8 mouse cellular contexts compared by ENCODE assay signal in genomic region chr2:156721554-156722070, GRCm38 (mm10). TPM values are rescaled to one million over a fixed set of nuclear protein-coding genes. Genes with fewer than 3 reads are reported as not detected.
A peak's percentile ranks its signal among the peaks of the same experiment; 100 is the strongest.
DNase-seq lines count a peak whose midpoint lies in the region; ATAC-seq and TF ChIP-seq lines count a peak whose summit lies in the region.

No protein-coding gene starts in this region.

- no peak for ATAC-seq in erythroblast, adult 5-6 weeks (replicated peaks; ENCODE audit: low FRiP score, poor library complexity, severe bottlenecking)
- ATAC-seq in heart, embryonic 16.5 days (replicated peaks; ENCODE audit: extremely low read depth, insufficient read depth, low FRiP score): no peak

- TF ChIP-seq EP300 in CH12.LX (IDR thresholded peaks at IDR 0.05; ENCODE audit: low read length): no peak

- intact Hi-C loops in left cerebral cortex, postnatal 10 days (cut with DNase I): no loop called here

- H3K36me3 ChIP-seq in erythroblast, embryonic 14.5 days (ENCODE audit: control insufficient read depth): no peaks in the 10 kb centered on the region
- peaks cover 0 to 21% of the 10 kb centered on the region in 2 experiments for H3K36me3 ChIP-seq in CH12.LX (replicated peaks in 1 of 2; ENCODE audit: control insufficient read depth in 1 of 2, insufficient read depth in 1 of 2, low read length in 1 of 2)
- H3K36me3 ChIP-seq in heart, embryonic 16.5 days (ENCODE audit: control insufficient read depth, insufficient read depth): no peaks in the 10 kb centered on the region

- TF ChIP-seq POLR2A in CH12.LX (IDR thresholded peaks at IDR 0.05; ENCODE audit: low read depth, low read length): no peak

- DNase-seq in CH12.LX (ENCODE audit: extremely low read depth): no peak
- DNase-seq in mesoderm, embryonic 11.5 days (ENCODE audit: low read depth, low spot score): peak; percentile 47
- DNase-seq in urinary bladder, postnatal 25 days (ENCODE audit: low spot score): no peak
- no peak for DNase-seq in adrenal gland, adult 8-10 months
- DNase-seq in left cerebral cortex, postnatal 10 days (ENCODE audit: extremely low spot score in 1 of 2, low spot score in 2 of 2): no peak

- peak overlapping the region; percentile 96 for H3K4me2 ChIP-seq in CH12.LX (ENCODE audit: insufficient read depth, low read depth, poor library complexity, severe bottlenecking)
- H3K4me2 ChIP-seq in heart, embryonic 16.5 days (ENCODE audit: low read depth, low read length): peak overlapping the region; percentile 91

- under 1% methylated on average over 17 of the region's 17 CpGs for WGBS in heart, embryonic 16.5 days

- in situ Hi-C loops in CH12.LX (cut with MboI; ENCODE audit: low pct_ligation_motif_present, low pct_unique_long_range_greater_than_20kb, low sequenced_read_pairs): loop anchor here (5.0 kb wide), 1 partner anchor 36 kb away; no protein-coding TSS in a partner anchor

- H3K9me3 ChIP-seq in erythroblast, embryonic 14.5 days (ENCODE audit: control insufficient read depth, low read length): no peaks in the 10 kb centered on the region
- H3K9me3 ChIP-seq in CH12.LX (replicated peaks; ENCODE audit: low read length): no peaks in the 10 kb centered on the region
- H3K9me3 ChIP-seq in heart, embryonic 16.5 days (replicated peaks; ENCODE audit: control insufficient read depth, low read length): no peaks in the 10 kb centered on the region

- H3K4me3 ChIP-seq in erythroblast, embryonic 14.5 days (replicated peaks): peak overlapping the region; percentile 81
- H3K4me3 ChIP-seq in CH12.LX (replicated peaks in 1 of 3; ENCODE audit: low read depth in 2 of 3, low read length in 2 of 3, poor library complexity in 1 of 3): peak overlapping the region; percentile 66 to 94 (median 91)
- H3K4me3 ChIP-seq in heart, embryonic 16.5 days (ENCODE audit: low read length): peak overlapping the region; percentile 93

- dilution Hi-C loops in CH12.LX (cut with MboI; ENCODE audit: extremely low pct_ligation_motif_present, extremely low pct_unique_long_range_greater_than_20kb, low sequenced_read_pairs): no loop called here

- no peak for TF ChIP-seq CTCF in CH12.LX (conservative IDR thresholded peaks at IDR 0.05 in 1 of 2, IDR thresholded peaks at IDR 0.05 in 1 of 2; ENCODE audit: low read depth in 2 of 2, low read length in 2 of 2)

- TF ChIP-seq RAD21 in CH12.LX (IDR thresholded peaks at IDR 0.05; ENCODE audit: low read depth, low read length): no peak

- no peak overlapping the region for H3K27ac ChIP-seq in CH12.LX (ENCODE audit: insufficient read depth, low read depth)
- peak overlapping the region; percentile 86 for H3K27ac ChIP-seq in heart, embryonic 16.5 days (ENCODE audit: low read length)

- peaks cover 19% of the 10 kb centered on the region for H3K27me3 ChIP-seq in erythroblast, embryonic 14.5 days (ENCODE audit: control insufficient read depth)
- H3K27me3 ChIP-seq in CH12.LX (replicated peaks): no peaks in the 10 kb centered on the region
- no peaks in the 10 kb centered on the region for H3K27me3 ChIP-seq in heart, embryonic 16.5 days (ENCODE audit: control insufficient read depth, insufficient read depth, low read length)

- H3K9ac ChIP-seq in CH12.LX (ENCODE audit: insufficient read depth, low read depth): peak overlapping the region; percentile 92
- peak overlapping the region; percentile 95 for H3K9ac ChIP-seq in heart, embryonic 16.5 days (ENCODE audit: low read length)

- no peaks in the 10 kb centered on the region for H3K79me2 ChIP-seq in CH12.LX (replicated peaks; ENCODE audit: control insufficient read depth, extremely low read depth, insufficient read depth, poor library complexity, severe bottlenecking)

- H3K4me1 ChIP-seq in erythroblast, embryonic 14.5 days (ENCODE audit: control insufficient read depth): peaks cover 60% of the 10 kb centered on the region
- peaks cover 8 to 65% of the 10 kb centered on the region in 2 experiments for H3K4me1 ChIP-seq in CH12.LX (ENCODE audit: control insufficient read depth in 1 of 2, insufficient read depth in 2 of 2)
- peaks cover 71% of the 10 kb centered on the region for H3K4me1 ChIP-seq in heart, embryonic 16.5 days (ENCODE audit: control insufficient read depth, insufficient read depth, low read length)

TF ChIP-seq in CH12.LX, 34 proteins besides CTCF, POLR2A, EP300 and RAD21:
- TF ChIP-seq IRF4 (IDR thresholded peaks at IDR 0.05; ENCODE audit: low read depth, low read length) (no peak), NRF1 (IDR thresholded peaks at IDR 0.05; ENCODE audit: low read depth, low read length) (no peak), ZMIZ1 (IDR thresholded peaks at IDR 0.05; ENCODE audit: low read depth, low read length) (no peak), MAZ (IDR thresholded peaks at IDR 0.05; ENCODE audit: low read depth, low read length) (no peak), PAX5 (IDR thresholded peaks at IDR 0.05; ENCODE audit: low read length) (no peak), KAT2A (IDR thresholded peaks at IDR 0.05; ENCODE audit: insufficient replicate concordance, low read length) (no peak), MYC (IDR thresholded peaks at IDR 0.05; ENCODE audit: low read depth, low read length) (no peak), NELFE (IDR thresholded peaks at IDR 0.05; ENCODE audit: low read depth, low read length) (no peak), ELF1 (IDR thresholded peaks at IDR 0.05; ENCODE audit: low read depth, low read length) (no peak), UBTF (IDR thresholded peaks at IDR 0.05; ENCODE audit: low read depth, low read length) (no peak), RCOR1 (conservative IDR thresholded peaks at IDR 0.05; ENCODE audit: low read depth, low read length) (no peak), SMC3 (IDR thresholded peaks at IDR 0.05; ENCODE audit: low read depth, low read length) (no peak), USF1 (IDR thresholded peaks at IDR 0.05; ENCODE audit: low read depth, low read length) (no peak), HCFC1 (IDR thresholded peaks at IDR 0.05; ENCODE audit: low read depth, low read length) (no peak), CHD1 (IDR thresholded peaks at IDR 0.05; ENCODE audit: low read depth, low read length) (no peak), GABPA (IDR thresholded peaks at IDR 0.05; ENCODE audit: insufficient replicate concordance, low read depth, low read length) (no peak), USF2 (conservative IDR thresholded peaks at IDR 0.05; ENCODE audit: low read depth, low read length) (no peak), MAX (IDR thresholded peaks at IDR 0.05; ENCODE audit: low read length) (no peak), E2F4 (IDR thresholded peaks at IDR 0.05; ENCODE audit: insufficient replicate concordance, low read depth, low read length) (no peak)

RNA-seq across cellular contexts. Expression of gene Myl9, which starts 53.6 kb away (rescaled TPM):
- 0.10 and 0.13 TPM in 2 replicates for polyA plus RNA-seq in erythroblast, embryonic 14.5 days (2012)
- total RNA-seq in erythroblast, adult 5-6 weeks (2015; ENCODE audit: low replicate concordance): 1.3 and 4.4 TPM in 2 replicates
- 0.60 and 2.5 TPM in 2 replicates for total RNA-seq in erythroblast, adult 5-6 weeks (2017; ENCODE audit: low replicate concordance)
- not detected in 2 replicates for total RNA-seq in CH12.LX (2012; rRNA removed)
- not detected in 2 replicates for total RNA-seq in CH12.LX (2014; rRNA removed)
- not detected in 2 replicates for polyA plus RNA-seq in CH12.LX (2012; ENCODE audit: insufficient read length, low read depth)
- 1,725 and 1,731 TPM in 2 replicates for polyA plus RNA-seq in heart, embryonic 16.5 days (2015; fragmentation: Nextera tagmentation; extraction: Ambion mirVana)
- 10 to 100 TPM; 37.2 to 58.6 (median 47.9) TPM for total RNA-seq in adrenal gland, adult 8-10 months (2022)
- 10 to 100 TPM; 17.5 to 20.6 TPM for total RNA-seq in left cerebral cortex, postnatal 10 days (2021)
